Mouse (Mus musculus) megakaryocyte, embryonic 14.5 days (primary cell): ENCODE measurements around the gene Spata48.

Experiments used
- FLI1 ChIP-seq: IDR thresholded peaks from 2 replicates; pipeline ENCODE4 v1.6.1; 2012; ENCODE audit warnings: low read length, inconsistent platforms, mixed read lengths
- GATA1 ChIP-seq: IDR thresholded peaks from 3 replicates; pipeline ENCODE4 v1.6.1; 2012; ENCODE audit warnings: mixed read lengths, low read length, inconsistent platforms, borderline replicate concordance

DNA sequence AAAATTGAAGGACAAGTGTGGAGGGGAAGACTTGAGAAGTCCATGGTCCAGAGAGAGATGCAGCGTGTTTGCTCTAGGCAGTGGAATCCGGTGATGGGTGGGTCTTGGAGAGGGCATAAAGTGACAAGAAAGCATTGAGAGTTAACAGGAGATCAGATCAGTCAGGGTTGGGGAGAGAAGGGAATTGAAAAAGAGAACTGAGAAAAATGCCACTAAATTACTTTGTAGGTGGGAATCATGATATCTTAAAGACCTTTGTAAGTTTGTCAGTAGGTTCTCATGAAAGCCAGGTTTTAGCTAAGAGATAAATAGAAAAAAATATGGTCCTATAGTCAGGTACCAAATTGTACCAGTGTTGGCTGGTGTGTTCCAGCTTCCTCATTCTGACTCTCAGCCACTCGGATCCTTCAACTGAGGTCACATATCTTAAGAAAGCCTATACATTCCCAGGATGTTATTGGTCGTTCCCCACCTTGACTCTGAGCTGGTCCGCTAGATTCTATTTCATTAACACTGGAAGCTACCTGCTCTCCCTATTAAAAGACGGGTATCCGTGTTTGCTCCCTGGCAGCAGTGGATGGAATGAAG lies 97.3 kb downstream of the Spata48 start:
- TF ChIP-seq GATA1 (no peak), FLI1 (no peak)
